41 mouse cellular contexts compared by ENCODE assay signal in genomic region chr10:118461126-118461767, GRCm38 (mm10). TPM values are rescaled to one million over a fixed set of nuclear protein-coding genes. Genes with fewer than 3 reads are reported as not detected.
A peak's percentile ranks its signal among the peaks of the same experiment; 100 is the strongest.
DNase-seq lines count a peak whose midpoint lies in the region; ATAC-seq and TF ChIP-seq lines count a peak whose summit lies in the region.
"Had no signal": no experiment of that assay in that cellular context is flagged by ENCODE, and none has a peak within 500 bp of the region (broad histone marks: within the 10 kb centered on the region; RNA-seq: fewer than 3 reads in every experiment).

No protein-coding gene starts in this region.

- no peak for TF ChIP-seq EP300 in CH12.LX (IDR thresholded peaks at IDR 0.05; ENCODE audit: low read length)

- H3K4me3 ChIP-seq in CH12.LX (replicated peaks in 1 of 3; ENCODE audit: low read depth in 2 of 3, low read length in 2 of 3, poor library complexity in 1 of 3): no peak overlapping the region
- no peak overlapping the region for H3K4me3 ChIP-seq in forebrain, embryonic 11.5 days (ENCODE audit: low read depth, low read length)
- H3K4me3 ChIP-seq: erythroblast, embryonic 14.5 days; forebrain, embryonic 12.5 days; gastrocnemius, adult 2 months; heart, adult 2 months; heart, embryonic 12.5 days; hindbrain, embryonic 15.5 days; limb, embryonic 12.5 days; liver, embryonic 15.5 days; lung, embryonic 15.5 days; megakaryocyte, embryonic 14.5 days; midbrain, embryonic 12.5 days; myocyte; neural tube, embryonic 13.5 days had no signal

- TF ChIP-seq CTCF in CH12.LX (conservative IDR thresholded peaks at IDR 0.05 in 1 of 2, IDR thresholded peaks at IDR 0.05 in 1 of 2; ENCODE audit: low read depth in 2 of 2, low read length in 2 of 2): no peak

- H3K9ac ChIP-seq in CH12.LX (ENCODE audit: insufficient read depth, low read depth): no peak overlapping the region
- H3K9ac ChIP-seq in forebrain, embryonic 11.5 days (ENCODE audit: low read length): no peak overlapping the region
- H3K9ac ChIP-seq: forebrain, embryonic 12.5 days; heart, embryonic 12.5 days; hindbrain, embryonic 15.5 days; limb, embryonic 12.5 days; liver, embryonic 15.5 days; lung, embryonic 15.5 days; midbrain, embryonic 12.5 days; neural tube, embryonic 13.5 days had no signal

- dilution Hi-C loops in CH12.LX (cut with MboI; ENCODE audit: extremely low pct_ligation_motif_present, extremely low pct_unique_long_range_greater_than_20kb, low sequenced_read_pairs): no loop called here

- DNase-seq in CD4-positive helper T cell, adult 2 months (ENCODE audit: low read depth, low spot score): peak; percentile 56
- DNase-seq in CH12.LX (ENCODE audit: extremely low read depth): no peak
- peak; percentile 27 for DNase-seq in T-cell, adult 2 months (ENCODE audit: low spot score)
- no peak for DNase-seq in urinary bladder, postnatal 25 days (ENCODE audit: low spot score)
- no peak for DNase-seq in thymus, postnatal 0 days (ENCODE audit: low spot score)
- no peak for DNase-seq in forebrain, embryonic 11.5 days (ENCODE audit: low spot score)
- DNase-seq in thymus, postnatal 14 days: no peak
- DNase-seq: adrenal gland, postnatal 25 days; cerebellum, adult 18-20 months; cerebellum, postnatal 14 days; gastrocnemius, adult 2 months; gastrocnemius, postnatal 36 days; heart, adult 2 months; kidney, postnatal 14 days; lung, postnatal 36 days had no signal

- H3K4me1 ChIP-seq in CH12.LX (ENCODE audit: control insufficient read depth in 1 of 2, insufficient read depth in 2 of 2): no peaks in the 10 kb centered on the region
- H3K4me1 ChIP-seq in forebrain, embryonic 11.5 days (replicated peaks; ENCODE audit: control insufficient read depth, insufficient read depth, low read length): no peaks in the 10 kb centered on the region
- H3K4me1 ChIP-seq: forebrain, embryonic 12.5 days; heart, embryonic 12.5 days; hindbrain, embryonic 15.5 days; limb, embryonic 12.5 days; liver, embryonic 15.5 days; lung, embryonic 15.5 days; megakaryocyte, embryonic 14.5 days; midbrain, embryonic 12.5 days; neural tube, embryonic 13.5 days had no signal

- peak; percentile 66 for ATAC-seq in inflammation-experienced regulatory T-cells, adult 6 months
- ATAC-seq in forebrain, embryonic 11.5 days (replicated peaks; ENCODE audit: low FRiP score): no peak
- ATAC-seq: intestine, embryonic 16.5 days had no signal

- no peak for TF ChIP-seq POLR2A in CH12.LX (IDR thresholded peaks at IDR 0.05; ENCODE audit: low read depth, low read length)

- in situ Hi-C loops in CH12.LX (cut with MboI; ENCODE audit: low pct_ligation_motif_present, low pct_unique_long_range_greater_than_20kb, low sequenced_read_pairs): no loop called here

- H3K4me2 ChIP-seq in CH12.LX (ENCODE audit: insufficient read depth, low read depth, poor library complexity, severe bottlenecking): peak overlapping the region; percentile 24; the same call in 1 of the 2 replicates
- H3K4me2 ChIP-seq in forebrain, embryonic 11.5 days (ENCODE audit: low read depth, low read length, severe bottlenecking): no peak overlapping the region
- H3K4me2 ChIP-seq: forebrain, embryonic 12.5 days; heart, embryonic 12.5 days; hindbrain, embryonic 15.5 days; limb, embryonic 12.5 days; liver, embryonic 15.5 days; lung, embryonic 15.5 days; midbrain, embryonic 12.5 days; neural tube, embryonic 13.5 days had no signal

- H3K27me3 ChIP-seq in CH12.LX (replicated peaks): no peaks in the 10 kb centered on the region
- no peaks in the 10 kb centered on the region for H3K27me3 ChIP-seq in forebrain, embryonic 11.5 days (ENCODE audit: control insufficient read depth, insufficient read depth, low read length)
- H3K27me3 ChIP-seq: forebrain, embryonic 12.5 days; heart, embryonic 12.5 days; hindbrain, embryonic 15.5 days; limb, embryonic 12.5 days; liver, embryonic 15.5 days; lung, embryonic 15.5 days; midbrain, embryonic 12.5 days; neural tube, embryonic 13.5 days had no signal

- no peaks in the 10 kb centered on the region for H3K36me3 ChIP-seq in CH12.LX (replicated peaks in 1 of 2; ENCODE audit: control insufficient read depth in 1 of 2, insufficient read depth in 1 of 2, low read length in 1 of 2)
- H3K36me3 ChIP-seq in forebrain, embryonic 11.5 days (ENCODE audit: control insufficient read depth, insufficient read depth, low read length): no peaks in the 10 kb centered on the region
- H3K36me3 ChIP-seq: forebrain, embryonic 12.5 days; hindbrain, embryonic 15.5 days; limb, embryonic 12.5 days; liver, embryonic 15.5 days; lung, embryonic 15.5 days; midbrain, embryonic 12.5 days; neural tube, embryonic 13.5 days had no signal

- WGBS in forebrain, embryonic 11.5 days: 60% methylated on average over 6 of the region's 6 CpGs

- peaks cover 6% of the 10 kb centered on the region for H3K9me3 ChIP-seq in CH12.LX (replicated peaks; ENCODE audit: low read length)
- no peaks in the 10 kb centered on the region for H3K9me3 ChIP-seq in forebrain, embryonic 11.5 days (ENCODE audit: control insufficient read depth, low read length)
- H3K9me3 ChIP-seq: forebrain, embryonic 12.5 days; liver, embryonic 15.5 days; lung, embryonic 15.5 days had no signal

- TF ChIP-seq RAD21 in CH12.LX (IDR thresholded peaks at IDR 0.05; ENCODE audit: low read depth, low read length): no peak

- H3K27ac ChIP-seq in CH12.LX (ENCODE audit: insufficient read depth, low read depth): no peak overlapping the region
- no peak overlapping the region for H3K27ac ChIP-seq in forebrain, embryonic 11.5 days (ENCODE audit: low read depth, low read length)
- H3K27ac ChIP-seq: forebrain, embryonic 12.5 days; gastrocnemius, adult 2 months; heart, adult 2 months; hindbrain, embryonic 15.5 days; limb, embryonic 12.5 days; liver, embryonic 15.5 days; lung, embryonic 15.5 days; midbrain, embryonic 12.5 days; neural tube, embryonic 13.5 days had no signal

- no peaks in the 10 kb centered on the region for H3K79me2 ChIP-seq in CH12.LX (replicated peaks; ENCODE audit: control insufficient read depth, extremely low read depth, insufficient read depth, poor library complexity, severe bottlenecking)

TF ChIP-seq in CH12.LX, 34 proteins besides CTCF, POLR2A, EP300 and RAD21:
- TF ChIP-seq JUND (conservative IDR thresholded peaks at IDR 0.05; ENCODE audit: low read depth, low read length) (no peak), TCF12 (IDR thresholded peaks at IDR 0.05; ENCODE audit: low read depth, low read length) (no peak), GABPA (IDR thresholded peaks at IDR 0.05; ENCODE audit: insufficient replicate concordance, low read depth, low read length) (no peak)
TF ChIP-seq in CH12.LX: peak in this region for 0.

RNA-seq across cellular contexts. Expression of gene Ifng, which starts 20.4 kb away (rescaled TPM):
- total RNA-seq in CH12.LX (2012; rRNA removed): not detected in 2 replicates
- total RNA-seq in CH12.LX (2014; rRNA removed): 0.27 TPM in 1 of 2 replicates, not detected in the other
- polyA plus RNA-seq in CH12.LX (2012; ENCODE audit: insufficient read length, low read depth): not detected in 2 replicates
- polyA plus RNA-seq in inflammation-experienced regulatory T-cells, adult 6 months (2017; shearing (Covaris generic)): 10 to 100 TPM; 12.8 to 71.7 (median 14.6) TPM
- 0.55 and 0.86 TPM in 2 replicates for polyA plus RNA-seq in thymus, postnatal 0 days (2015; fragmentation: Nextera tagmentation; extraction: Ambion mirVana)
- polyA plus RNA-seq in forebrain, embryonic 11.5 days (2014; fragmentation: Nextera tagmentation; extraction: Ambion mirVana): not detected in 2 replicates
- total RNA-seq: adrenal gland, adult 18-20 months; adrenal gland, postnatal 25 days; gastrocnemius, adult 2 months; gastrocnemius, postnatal 36 days; heart, adult 2 months; layer of hippocampus, adult 18-20 months; layer of hippocampus, postnatal 10 days; left cerebral cortex, adult 18-20 months; left cerebral cortex, postnatal 14 days; liver, adult 2 months; midbrain, postnatal 0 days had no signal
- polyA plus RNA-seq: cortical plate, adult 2 months; embryonic facial prominence, embryonic 14.5 days; erythroblast, embryonic 14.5 days; forebrain, embryonic 12.5 days; heart, adult 2 months; heart, embryonic 12.5 days; heart, postnatal 0 days; hindbrain, embryonic 15.5 days; intestine, embryonic 16.5 days; kidney, embryonic 14.5 days; limb, embryonic 12.5 days; liver, embryonic 15.5 days; lung, embryonic 15.5 days; midbrain, embryonic 12.5 days; midbrain, postnatal 0 days; myocyte; neural tube, embryonic 13.5 days; stomach, embryonic 14.5 days; testis, adult 2 months had no signal

Comparison
In these comparisons a context has a peak if more than half of its experiments do, and no peak if none do; other contexts are left out.
1. DNase-seq: peak in CD4-positive helper T cell, adult 2 months (single experiment) and T-cell, adult 2 months (single experiment); none in CH12.LX (single experiment), urinary bladder, postnatal 25 days (single experiment), thymus, postnatal 0 days (single experiment), forebrain, embryonic 11.5 days (single experiment) and thymus, postnatal 14 days (single experiment).